Mouse (Mus musculus): ENCODE results near the gene Lrmp. TPM values are rescaled to one million over a fixed set of nuclear protein-coding genes. Genes with fewer than 3 reads are reported as not detected.
"Not testable (repeated sequence)": the region's sequence is repeated elsewhere in the genome, so short reads cannot be mapped to it uniquely, and the experiment has no call there.

The Lrmp gene
- total RNA-seq (2021): 1 to 10 TPM; 2.0 to 3.1 TPM
- long read RNA-seq, experiment 1, partial matches to known transcripts: 0 of 1 reads
- long read RNA-seq, experiment 1, other reads (novel, unspliced or antisense): 1 of 1 reads
- long read RNA-seq, experiment 2, partial matches to known transcripts: 0 of 2 reads
- long read RNA-seq, experiment 2, other reads (novel, unspliced or antisense): 1 of 2 reads

DNA sequence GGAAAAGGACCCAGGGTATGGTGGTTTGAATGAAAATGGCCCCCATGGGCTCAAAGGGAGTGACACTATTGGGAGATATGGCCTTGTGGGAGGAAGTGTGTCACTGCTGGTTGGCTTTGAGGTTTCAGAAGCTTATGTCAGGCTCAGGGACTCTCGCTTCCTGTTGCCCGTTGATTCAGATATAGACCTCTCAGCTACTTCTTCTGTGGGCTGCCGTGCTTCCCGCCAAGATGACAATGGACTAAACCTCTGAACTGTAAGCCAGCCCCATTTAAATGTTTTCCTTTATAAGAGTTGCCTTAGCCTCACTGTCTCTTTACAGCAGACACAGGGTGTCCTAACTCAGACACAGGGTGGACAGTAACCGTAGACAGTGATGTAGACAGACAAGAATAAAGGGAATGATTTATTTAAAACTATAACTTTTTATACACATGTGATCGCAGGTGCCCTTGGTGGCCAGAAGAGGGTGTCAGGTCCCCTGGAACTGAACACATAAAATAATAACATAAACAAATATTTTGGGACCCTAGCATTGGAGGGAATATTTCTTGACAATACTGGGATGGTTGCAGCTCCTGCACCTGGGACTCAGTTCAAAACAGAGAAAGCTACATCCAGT is at the start of gene Lrmp:
Gene Lrmp (plus strand): TSS at position 178 of the 622 bp plus-strand sequence.
- no peak for DNase-seq (ENCODE audit: low spot score in 2 of 2)

DNA sequence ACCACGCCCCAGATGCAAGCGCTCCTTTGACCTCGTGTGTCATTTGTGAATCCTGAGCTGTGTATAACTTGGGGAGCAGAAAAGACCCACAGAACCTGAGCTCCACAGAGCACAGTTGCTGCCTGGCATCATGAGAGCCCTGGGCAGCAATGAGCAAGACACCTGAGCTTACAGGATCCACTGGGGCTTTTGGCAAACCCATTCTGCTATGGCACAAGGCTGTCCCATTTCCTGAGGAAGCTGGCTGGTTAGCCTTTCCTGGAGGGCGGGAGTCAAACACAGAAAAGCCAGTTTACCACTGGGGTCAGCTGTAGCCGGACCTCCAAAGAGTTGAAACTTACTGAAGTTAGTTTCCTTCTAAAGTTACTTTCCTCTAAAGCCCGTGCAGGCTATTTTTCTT is 49.0 kb upstream of the Lrmp start:
- intact Hi-C loops (cut with DNase I): no loop called here
- no peak for DNase-seq (ENCODE audit: low spot score in 2 of 2)

More for the DNA sequence above, at the start of gene Lrmp:
- intact Hi-C loops (cut with DNase I): no loop called here

DNA sequence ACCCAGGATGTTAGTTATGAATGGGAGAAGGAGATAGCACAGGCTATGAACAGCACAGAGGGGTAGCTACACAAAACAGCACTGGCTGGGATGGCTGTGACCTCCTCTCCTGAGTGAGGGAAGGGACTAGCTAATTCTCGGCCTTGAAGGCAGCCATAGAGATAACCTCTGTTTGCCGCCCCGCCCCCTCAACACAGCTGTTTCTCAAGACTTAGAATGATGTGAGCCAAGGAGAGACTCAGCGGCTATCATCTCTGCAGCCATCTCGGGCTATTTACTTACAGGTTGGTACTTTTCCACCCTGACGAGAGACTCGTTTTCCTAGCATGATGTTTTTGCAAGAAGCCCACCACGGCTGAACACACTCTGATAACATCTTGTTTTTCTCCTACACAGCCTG is 47.8 kb upstream of the Lrmp start:
- intact Hi-C loops (cut with DNase I): no loop called here
- DNase-seq (ENCODE audit: low spot score in 2 of 2): no peak

DNA sequence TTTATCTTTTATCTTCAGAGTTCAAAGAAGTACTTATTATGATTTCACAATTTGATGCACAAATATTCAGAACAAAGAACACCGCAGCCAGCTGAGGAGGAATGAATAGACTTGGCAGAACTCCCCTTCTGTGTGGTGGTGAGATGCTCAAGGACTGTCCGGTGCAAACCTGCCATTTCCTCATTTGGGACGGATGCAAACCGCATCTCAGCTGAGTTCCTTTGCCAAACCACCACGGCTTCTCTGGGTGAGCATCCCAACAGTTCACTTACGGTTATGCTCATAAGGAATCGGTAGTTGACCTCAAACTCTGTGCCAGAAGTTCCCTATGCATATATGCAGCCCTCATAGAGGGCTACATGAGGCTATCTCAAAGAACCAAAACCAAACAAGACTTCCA is 46.1 kb upstream of the Lrmp start:
- DNase-seq (ENCODE audit: low spot score in 2 of 2): no peak
- intact Hi-C loops (cut with DNase I): no loop called here

DNA sequence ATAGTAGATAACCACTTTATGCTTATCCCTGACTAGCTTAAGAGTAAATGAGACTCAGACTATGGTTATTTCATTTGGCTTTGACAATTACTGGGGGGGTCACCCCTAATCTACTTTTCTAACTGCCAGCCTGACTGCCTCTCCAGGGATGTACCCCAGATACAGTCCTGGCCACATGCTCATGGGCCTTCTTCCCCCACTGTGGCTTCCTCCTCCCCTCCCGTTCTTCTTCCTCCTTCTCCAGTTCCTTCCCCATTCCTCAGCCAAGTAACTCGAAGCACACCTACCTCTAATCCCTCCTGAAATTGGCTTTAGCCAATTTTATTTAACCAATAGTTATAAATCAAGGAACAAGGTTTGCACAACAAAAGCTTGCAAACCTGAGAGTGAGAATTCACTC is 45.5 kb upstream of the Lrmp start:
- intact Hi-C loops (cut with DNase I): no loop called here
- DNase-seq (ENCODE audit: low spot score in 2 of 2): no peak

DNA sequence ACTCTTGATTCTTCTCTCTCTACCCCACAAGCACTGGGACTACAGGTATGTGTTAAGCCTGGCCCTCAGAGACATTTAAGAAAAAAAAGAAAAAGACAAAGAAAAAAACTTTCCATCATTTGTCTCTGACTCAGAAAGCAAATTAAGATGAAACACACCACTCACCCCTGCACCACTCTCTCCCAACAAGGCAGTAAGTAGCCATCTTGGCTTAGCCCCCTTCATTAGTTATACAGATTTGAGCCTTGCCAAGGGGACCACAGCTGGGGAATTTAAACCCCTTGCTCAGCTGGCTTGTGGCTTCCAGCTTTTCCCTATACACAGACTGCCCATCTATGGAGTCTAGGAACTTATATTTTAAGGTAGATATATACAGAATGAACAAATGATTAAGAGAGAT is 41.0 kb upstream of the Lrmp start:
- no peak for DNase-seq (ENCODE audit: low spot score in 2 of 2)
- intact Hi-C loops (cut with DNase I): no loop called here

DNA sequence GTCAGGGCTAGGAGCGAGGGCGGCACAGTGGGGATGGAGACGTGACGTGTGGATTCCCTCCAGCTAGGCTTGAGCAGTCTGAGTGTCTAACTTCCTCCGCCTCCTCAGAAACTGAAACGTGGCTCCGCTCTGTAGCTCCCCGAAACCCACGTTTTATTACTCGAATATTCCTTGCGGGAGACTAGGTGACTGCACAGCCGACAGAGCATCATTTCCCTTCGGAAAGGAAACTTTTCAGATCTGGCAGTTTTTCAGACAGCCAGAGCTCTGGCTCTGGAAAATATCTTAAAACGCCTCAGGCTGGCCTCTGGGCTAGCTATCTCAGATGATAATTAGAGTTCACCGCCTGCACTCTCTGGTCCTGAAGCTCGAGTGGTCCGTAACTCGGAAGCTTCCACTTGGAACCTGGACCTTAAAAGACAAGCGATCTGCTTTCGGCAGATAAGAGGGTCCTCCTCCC is 40.3 kb upstream of the Lrmp start:
- peak; percentile 28 to 52 for DNase-seq (ENCODE audit: low spot score in 2 of 2)
- intact Hi-C loops (cut with DNase I): no loop called here

DNA sequence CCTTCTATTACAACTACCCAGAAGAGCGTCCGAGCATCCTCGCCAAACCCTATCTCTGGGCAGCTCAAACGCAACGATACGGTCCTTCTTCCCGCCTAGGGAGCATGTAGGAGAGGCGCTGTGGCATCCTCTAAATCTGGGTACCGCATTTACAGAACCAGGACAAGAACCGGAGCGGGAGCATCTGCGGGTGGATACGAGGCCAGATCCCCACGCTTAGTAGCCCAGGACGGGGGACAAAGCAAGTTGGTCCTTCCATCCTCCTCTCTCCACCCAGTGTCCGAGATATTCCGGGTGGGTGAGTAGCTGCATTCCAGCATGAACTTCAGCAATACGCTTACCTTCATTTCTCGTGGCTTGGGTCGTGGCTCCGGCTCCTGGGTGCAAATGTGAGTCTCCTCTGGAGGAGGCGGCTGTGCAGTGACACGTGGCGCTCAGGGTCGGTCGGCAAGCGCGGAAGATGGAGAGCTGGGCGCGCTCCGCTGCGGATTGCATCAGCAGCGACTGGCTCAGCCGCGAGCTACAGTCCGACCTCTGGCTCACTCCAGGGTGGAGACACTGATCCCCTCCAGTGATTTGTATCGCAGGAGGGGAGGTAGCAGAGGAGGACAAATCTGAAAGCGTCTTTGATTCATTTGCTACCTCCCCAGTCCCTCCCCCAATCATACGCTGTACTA is 39.8 kb upstream of the Lrmp start, which contains the start of gene Bcat1:
Gene Bcat1 (minus strand): TSS at position 637 of the 677 bp plus-strand sequence.
- intact Hi-C loops (cut with DNase I): no loop called here
- DNase-seq (ENCODE audit: low spot score in 2 of 2): peak; percentile 15 to 18

DNA sequence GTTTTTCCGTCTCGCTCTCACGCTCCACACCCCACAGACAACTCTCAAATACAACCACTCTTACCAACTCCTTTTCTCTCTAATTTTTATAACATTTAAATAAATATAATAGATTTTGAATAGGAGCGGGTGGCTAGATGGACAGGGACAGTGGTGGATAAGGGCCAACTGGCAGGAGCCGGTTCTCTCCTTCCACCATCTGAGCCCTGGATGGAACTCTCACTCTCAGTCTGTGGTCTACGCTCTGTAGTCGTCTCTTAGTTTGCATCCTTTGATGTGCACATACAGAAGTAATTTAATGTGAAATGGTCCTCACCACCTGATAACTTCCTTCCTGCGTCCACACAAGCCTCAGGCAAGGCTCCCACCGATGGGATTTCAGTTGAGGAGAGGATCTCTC is 39.2 kb upstream of the Lrmp start:
- no peak for DNase-seq (ENCODE audit: low spot score in 2 of 2)
- intact Hi-C loops (cut with DNase I): no loop called here

DNA sequence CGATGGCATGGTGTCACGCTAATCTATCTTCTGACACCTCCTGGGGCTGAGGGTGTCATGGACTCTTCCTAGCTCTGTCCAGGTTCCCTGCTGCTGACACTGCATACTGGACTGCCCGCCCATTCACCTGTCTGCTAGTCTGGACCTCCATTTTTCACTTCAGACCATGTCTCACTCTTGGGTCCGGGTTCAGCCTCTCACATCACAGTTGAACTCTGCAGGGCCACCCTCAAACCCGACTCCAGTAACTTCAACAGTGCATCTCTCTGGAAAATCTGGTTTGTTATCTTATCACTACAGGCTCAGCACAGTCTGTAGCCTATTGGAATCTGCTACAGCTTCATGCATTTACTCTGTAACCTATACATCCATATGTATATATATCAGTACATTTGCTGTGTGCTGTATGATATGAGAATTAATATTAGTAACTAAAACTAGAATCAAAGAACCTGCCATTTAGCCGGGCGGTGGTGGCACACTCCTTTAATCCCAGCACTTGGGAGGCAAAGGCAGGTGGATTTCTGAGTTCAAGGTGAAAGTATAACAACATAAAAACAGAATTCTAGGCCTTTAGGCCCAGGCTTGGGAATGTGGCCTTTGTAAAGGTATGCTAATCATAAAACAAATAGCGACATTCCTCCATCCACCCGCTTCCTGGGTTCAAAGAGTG is 36.2 kb upstream of the Lrmp start:
- intact Hi-C loops (cut with DNase I): no loop called here
- no peak for DNase-seq (ENCODE audit: low spot score in 2 of 2)

DNA sequence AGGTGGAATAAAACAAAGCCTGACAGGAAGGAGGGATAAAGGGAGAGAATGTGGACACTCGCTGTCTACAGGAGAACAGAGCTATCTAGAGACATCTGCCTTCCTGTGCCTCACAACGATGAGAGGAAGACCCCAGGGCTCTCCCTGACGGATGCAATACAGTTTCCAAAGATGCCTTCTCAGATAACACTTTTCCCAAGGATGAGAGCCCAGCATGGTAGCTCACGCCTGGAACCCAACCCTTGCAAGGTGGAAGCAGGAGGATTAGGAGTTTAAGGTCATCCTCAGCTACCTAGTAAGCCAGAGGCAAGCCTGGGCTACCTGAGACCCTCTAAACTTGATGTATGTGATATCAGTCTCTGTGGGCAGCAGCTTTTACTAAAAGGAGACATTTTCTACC is 33.7 kb upstream of the Lrmp start:
- intact Hi-C loops (cut with DNase I): no loop called here
- DNase-seq (ENCODE audit: low spot score in 2 of 2): no peak

DNA sequence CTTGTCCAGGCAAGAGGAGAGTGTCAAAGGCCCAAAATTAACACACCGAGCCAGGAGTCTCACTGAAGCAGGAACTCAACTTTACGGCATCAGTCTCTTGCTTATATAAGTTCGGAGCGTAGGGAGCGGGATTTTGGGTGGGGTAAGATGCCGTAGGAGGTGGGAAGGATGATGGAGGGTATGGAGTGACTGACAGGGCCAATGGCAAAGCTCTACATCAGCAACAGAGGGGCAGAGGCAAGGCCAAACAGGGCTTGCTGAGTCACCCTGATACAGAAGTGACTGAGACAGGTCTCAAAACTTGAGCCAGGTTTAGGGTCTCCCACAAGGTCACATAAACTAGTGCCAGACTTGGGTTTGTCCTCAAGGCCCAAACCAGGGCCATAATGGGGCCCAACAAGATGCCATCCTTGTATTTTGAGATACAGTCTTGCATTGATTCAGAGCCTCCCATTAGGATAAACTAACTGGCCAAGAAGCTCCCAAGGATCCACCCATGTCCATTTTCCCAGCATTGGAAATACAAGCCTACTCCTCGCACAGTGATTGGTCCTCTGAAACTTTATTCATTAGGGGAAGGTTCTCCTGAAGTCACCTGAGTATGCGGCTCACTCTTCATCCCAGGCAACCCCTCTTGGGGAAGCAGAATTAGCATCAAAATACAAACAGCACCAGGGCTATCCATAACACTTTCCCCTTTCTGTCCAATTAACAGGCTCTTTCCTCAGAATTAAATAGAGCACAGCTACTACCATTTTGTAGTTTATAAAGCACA is 30.9 kb upstream of the Lrmp start:
- intact Hi-C loops (cut with DNase I): loop anchor here (5.0 kb wide), 1 partner anchor 258 kb away; no protein-coding TSS in a partner anchor
- no peak for DNase-seq (ENCODE audit: low spot score in 2 of 2)

DNA sequence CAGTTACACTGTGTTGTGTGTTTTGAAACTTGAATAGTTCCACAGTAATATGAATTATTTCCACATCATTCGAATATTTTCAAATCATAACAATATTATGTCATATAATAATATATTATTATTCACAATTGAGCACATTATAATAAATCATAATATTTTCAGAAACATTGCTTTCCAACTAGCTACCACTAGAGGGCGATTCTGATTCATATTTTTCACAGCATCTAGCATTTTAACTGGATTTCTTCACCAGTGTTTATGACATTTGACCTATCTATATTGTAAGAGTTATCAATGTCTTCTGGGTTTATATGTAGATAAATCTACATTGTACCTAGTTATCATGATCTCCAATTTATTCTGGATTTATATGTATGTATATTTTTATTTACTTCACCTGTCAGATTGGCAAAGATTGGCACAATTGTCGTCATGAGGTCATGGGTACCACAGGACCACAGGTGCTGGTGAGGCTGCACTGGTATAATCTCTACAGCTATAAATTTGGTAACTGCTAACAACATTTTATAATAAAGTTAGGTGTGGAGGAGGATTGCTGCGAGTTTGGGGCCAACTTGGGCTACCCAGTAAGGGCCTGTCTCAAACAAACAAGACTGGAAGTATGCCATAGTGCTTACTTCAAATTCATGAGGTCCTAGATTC is 26.9 kb upstream of the Lrmp start:
- peak in 1 of 2 experiments; percentile 12 for DNase-seq (ENCODE audit: low spot score in 2 of 2)

DNA sequence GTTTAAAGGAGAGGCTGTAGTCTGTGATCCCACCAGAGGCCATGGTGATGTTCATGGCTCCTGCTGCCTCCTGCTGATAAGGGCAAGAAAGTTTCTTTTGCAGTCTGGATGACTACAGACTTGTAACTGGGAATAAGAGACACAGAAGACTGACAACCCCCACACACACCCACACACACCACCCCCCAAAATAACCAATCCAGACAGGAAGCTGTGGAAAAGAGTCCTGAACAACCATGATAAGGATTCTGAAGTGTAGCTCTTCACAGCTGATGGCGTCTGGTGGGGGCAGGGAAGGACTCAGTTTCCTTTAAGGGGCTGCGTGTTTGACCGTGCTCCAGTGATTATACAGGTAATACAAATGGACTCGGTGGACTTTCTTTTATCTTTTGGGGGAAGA is 26.1 kb upstream of the Lrmp start:
- intact Hi-C loops (cut with DNase I): loop anchor here (2.0 to 5.0 kb wide), 2 partner anchors 97 to 253 kb away; no protein-coding TSS in a partner anchor

More for the DNA sequence above, 26.9 kb upstream of the Lrmp start:
- intact Hi-C loops (cut with DNase I): loop anchor here (2.0 to 5.0 kb wide), 2 partner anchors 98 to 254 kb away; no protein-coding TSS in a partner anchor

DNA sequence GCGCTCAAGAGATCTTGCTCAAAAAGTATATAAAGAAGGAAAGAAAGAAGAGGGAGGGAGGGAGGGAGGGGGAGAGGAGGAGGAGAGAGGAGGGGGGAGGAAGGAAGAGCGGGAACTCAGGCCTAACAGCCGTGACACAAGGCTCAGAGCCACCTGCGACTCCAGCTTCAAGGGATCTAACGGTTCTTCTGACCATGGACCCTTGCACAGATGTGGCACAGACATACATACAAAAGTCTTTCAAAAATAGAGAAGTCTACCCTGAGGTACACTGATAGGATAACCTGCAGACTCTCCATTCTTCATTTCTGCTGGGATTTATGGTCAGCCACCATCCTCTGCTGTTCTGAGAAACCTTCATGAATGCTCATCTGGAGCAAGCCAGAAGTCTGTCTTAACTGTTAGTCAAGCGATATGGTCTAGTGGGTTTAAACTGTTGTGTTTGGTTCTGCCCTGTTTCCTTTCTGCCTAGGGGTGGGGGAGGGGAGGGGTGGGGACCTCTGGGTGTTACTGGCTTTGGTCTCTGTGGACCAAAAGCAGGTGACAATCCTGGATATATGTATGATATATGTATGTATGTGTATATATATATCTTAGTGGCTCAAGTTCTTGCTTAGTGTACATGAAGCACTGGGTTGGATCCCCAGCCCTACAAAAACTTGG is 25.1 kb upstream of the Lrmp start:
- no peak for DNase-seq (ENCODE audit: low spot score in 2 of 2)
- intact Hi-C loops (cut with DNase I): no loop called here

More for the DNA sequence above, 26.1 kb upstream of the Lrmp start:
- DNase-seq (ENCODE audit: low spot score in 2 of 2): no peak

DNA sequence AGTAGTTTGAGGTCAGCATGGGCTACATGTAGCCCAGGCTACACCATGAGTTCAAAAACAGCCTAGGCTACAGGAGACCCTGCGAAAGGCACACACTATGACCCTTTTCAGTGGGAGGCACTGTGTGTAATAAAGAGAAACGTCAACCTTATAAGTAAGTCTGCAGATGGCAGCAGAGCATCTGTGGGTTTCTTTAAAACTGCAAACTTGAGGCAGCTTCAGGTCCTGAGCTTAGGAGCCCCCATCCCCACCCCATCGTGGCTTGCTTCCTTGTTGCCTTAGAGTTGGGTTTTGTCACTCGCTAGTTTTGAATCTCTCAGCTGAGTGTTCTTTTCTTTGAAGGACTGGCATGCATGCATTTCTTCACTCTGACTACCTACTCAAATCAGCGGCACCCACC is 24.5 kb upstream of the Lrmp start:
- DNase-seq (ENCODE audit: low spot score in 2 of 2): no peak
- intact Hi-C loops (cut with DNase I): no loop called here

DNA sequence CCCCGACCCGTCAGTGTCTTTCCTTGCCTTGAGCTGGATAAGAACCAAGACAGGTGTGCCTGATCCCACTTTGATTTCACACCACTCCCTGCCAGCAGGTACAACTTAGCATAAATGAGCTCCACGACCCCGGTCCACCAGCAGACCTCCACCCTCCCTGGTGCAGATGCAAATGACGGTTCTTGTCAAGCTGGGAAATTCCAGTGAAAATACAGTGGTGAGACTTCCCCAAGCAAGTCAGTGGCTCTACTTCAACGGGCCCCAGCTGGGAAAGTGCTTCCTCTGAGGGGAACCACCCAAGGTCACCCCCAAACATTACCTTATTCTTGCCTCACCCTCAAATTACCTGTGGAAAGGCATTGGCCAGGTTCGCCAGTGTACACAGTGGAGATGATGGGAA is 23.5 kb upstream of the Lrmp start:
- intact Hi-C loops (cut with DNase I): no loop called here
- DNase-seq (ENCODE audit: low spot score in 2 of 2): no peak

DNA sequence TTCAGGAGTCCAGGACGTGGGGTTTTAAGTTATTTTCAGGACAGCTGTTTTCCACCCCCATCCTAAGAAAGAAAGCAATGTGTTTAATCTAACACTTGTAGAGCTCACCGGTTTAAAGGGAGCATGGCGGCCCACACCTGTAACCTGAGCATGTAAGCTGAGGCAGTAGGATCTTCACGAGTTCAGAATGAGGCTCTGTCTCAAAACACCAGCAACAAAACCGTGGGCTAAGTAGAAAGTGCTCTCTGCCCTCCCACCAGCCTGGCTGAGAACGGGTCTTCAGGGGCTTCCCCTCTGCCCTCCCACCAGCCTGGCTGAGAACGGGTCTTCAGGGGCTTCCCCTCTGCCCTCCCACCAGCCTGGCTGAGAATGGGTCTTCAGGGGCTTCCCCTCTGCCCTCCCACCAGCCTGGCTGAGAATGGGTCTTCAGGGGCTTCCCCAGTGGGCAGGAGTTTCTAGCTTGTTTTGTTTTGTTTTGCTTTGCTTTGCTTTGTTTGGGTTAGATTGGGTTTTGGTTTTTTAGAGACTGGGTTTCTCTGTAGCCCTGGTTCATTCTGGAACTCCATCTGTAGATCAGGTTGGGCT is 22.3 kb upstream of the Lrmp start:
- intact Hi-C loops (cut with DNase I); DNase-seq (ENCODE audit: low spot score in 2 of 2): not testable (repeated sequence)
